ENCODE assay signal across 11 mouse cellular contexts in the genomic region with DNA sequence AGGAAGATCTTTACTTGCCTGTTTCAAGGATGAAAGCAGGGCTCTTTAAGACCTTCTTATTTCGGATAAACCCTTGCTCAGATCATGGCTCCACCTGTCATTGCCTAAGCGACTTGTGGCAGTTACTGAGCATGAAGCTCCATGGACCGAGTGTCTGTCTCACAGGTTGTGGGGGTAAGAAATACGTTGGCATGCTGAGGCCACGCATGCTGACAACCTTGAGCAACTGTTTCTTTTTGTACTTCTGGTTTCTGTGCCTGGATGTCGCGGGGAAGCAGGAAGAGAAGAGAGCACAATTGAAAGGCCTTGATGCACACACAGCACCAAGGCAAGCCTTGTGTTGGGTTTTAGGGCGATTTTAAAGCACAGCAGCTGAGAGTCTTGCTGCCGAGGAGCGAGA.
A peak's percentile ranks its signal among the peaks of the same experiment; 100 is the strongest.
DNase-seq lines count a peak whose midpoint lies in the region; ATAC-seq and TF ChIP-seq lines count a peak whose summit lies in the region.
"Had no signal": no experiment of that assay in that cellular context is flagged by ENCODE, and none has a peak within 500 bp of the region (broad histone marks: within the 10 kb centered on the region; RNA-seq: fewer than 3 reads in every experiment).

No protein-coding gene starts in this region.

- peak overlapping the region; percentile 36; the same call in 1 of the 2 replicates for H3K9ac ChIP-seq in neural tube, embryonic 15.5 days (replicated peaks)
- H3K9ac ChIP-seq in kidney, embryonic 16.5 days (replicated peaks; ENCODE audit: low read length): no peak overlapping the region
- H3K9ac ChIP-seq: liver, embryonic 12.5 days had no signal

- DNase-seq in heart, adult 11 months: peak; percentile 57
- no peak for DNase-seq in heart, postnatal 36 days
- peak; percentile 44 for DNase-seq in retina, postnatal 1 day
- no peak for DNase-seq in retina, embryonic 14.5 days (ENCODE audit: low spot score)
- no peak for DNase-seq in thymus, adult 2 months
- DNase-seq: gastrocnemius, postnatal 25 days; kidney, adult 8-10 months had no signal

- peaks cover 42% of the 10 kb centered on the region for H3K4me1 ChIP-seq in neural tube, embryonic 15.5 days
- H3K4me1 ChIP-seq in kidney, embryonic 16.5 days (ENCODE audit: insufficient read depth, low read length): no peaks in the 10 kb centered on the region
- peaks cover 6% of the 10 kb centered on the region; the same call in 1 of the 2 replicates for H3K4me1 ChIP-seq in thymus, adult 2 months (replicated peaks; ENCODE audit: control insufficient read depth, insufficient read depth, low read length)

- H3K4me2 ChIP-seq in neural tube, embryonic 15.5 days: peak overlapping the region; percentile 27
- H3K4me2 ChIP-seq in kidney, embryonic 16.5 days (replicated peaks; ENCODE audit: low read depth, low read length): no peak overlapping the region
- H3K4me2 ChIP-seq: liver, embryonic 12.5 days had no signal

- no peaks in the 10 kb centered on the region for H3K27me3 ChIP-seq in neural tube, embryonic 15.5 days (replicated peaks)
- no peaks in the 10 kb centered on the region for H3K27me3 ChIP-seq in kidney, embryonic 16.5 days (ENCODE audit: insufficient read depth, low read length)
- no peaks in the 10 kb centered on the region for H3K27me3 ChIP-seq in thymus, adult 2 months (ENCODE audit: control insufficient read depth, insufficient read depth, low read length)
- H3K27me3 ChIP-seq: liver, embryonic 12.5 days had no signal

- peak overlapping the region; percentile 80 for H3K27ac ChIP-seq in neural tube, embryonic 15.5 days (replicated peaks)
- H3K27ac ChIP-seq in kidney, embryonic 16.5 days (ENCODE audit: low read length): no peak overlapping the region
- H3K27ac ChIP-seq in thymus, adult 2 months (ENCODE audit: control insufficient read depth, insufficient read depth, low read length): no peak overlapping the region
- H3K27ac ChIP-seq: liver, embryonic 12.5 days had no signal

- H3K4me3 ChIP-seq in neural tube, embryonic 15.5 days (replicated peaks): no peak overlapping the region
- H3K4me3 ChIP-seq in kidney, embryonic 16.5 days (ENCODE audit: low read length): no peak overlapping the region
- H3K4me3 ChIP-seq in thymus, adult 2 months (ENCODE audit: control insufficient read depth, insufficient read depth, low read length): no peak overlapping the region
- H3K4me3 ChIP-seq: liver, embryonic 12.5 days had no signal

- intact Hi-C loops in heart, postnatal 36 days (cut with DNase I): no loop called here

- no peak for TF ChIP-seq POLR2A in thymus, adult 2 months (IDR thresholded peaks at IDR 0.05; ENCODE audit: control insufficient read depth, extremely low read depth, insufficient read depth, low read length, poor library complexity)

- no peaks in the 10 kb centered on the region for H3K36me3 ChIP-seq in neural tube, embryonic 15.5 days
- 0 out of 2 replicates have a peak, but pooled peaks cover 3% of the 10 kb centered on the region for H3K36me3 ChIP-seq in kidney, embryonic 16.5 days (ENCODE audit: insufficient read depth, low read length)
- no peaks in the 10 kb centered on the region for H3K36me3 ChIP-seq in thymus, adult 2 months (ENCODE audit: control insufficient read depth, insufficient read depth, low read length)
- H3K36me3 ChIP-seq: liver, embryonic 12.5 days had no signal

- ATAC-seq in megakaryocyte progenitor cell, adult 5-6 weeks (replicated peaks; ENCODE audit: poor library complexity): peak; percentile 53; the same call in 1 of the 2 replicates
- ATAC-seq in neural tube, embryonic 15.5 days (ENCODE audit: low FRiP score): peak; percentile 25; the same call in 1 of the 2 replicates
- ATAC-seq in kidney, embryonic 16.5 days (ENCODE audit: low FRiP score, low TSS enrichment): no peak
- ATAC-seq: liver, embryonic 12.5 days had no signal

- no peaks in the 10 kb centered on the region for H3K9me3 ChIP-seq in neural tube, embryonic 15.5 days (replicated peaks)
- H3K9me3 ChIP-seq in kidney, embryonic 16.5 days (ENCODE audit: low read length): peaks cover 4% of the 10 kb centered on the region
- H3K9me3 ChIP-seq: liver, embryonic 12.5 days had no signal

- WGBS in neural tube, embryonic 15.5 days: 24% methylated on average over 10 of the region's 10 CpGs
- WGBS in kidney, embryonic 16.5 days: 89% methylated on average over 10 of the region's 10 CpGs
- WGBS in thymus, adult 2 months: 78% methylated on average over 10 of the region's 10 CpGs

- no peak for TF ChIP-seq CTCF in thymus, adult 2 months (IDR thresholded peaks at IDR 0.05; ENCODE audit: borderline replicate concordance, control insufficient read depth, extremely low read depth, insufficient read depth, low read length, poor library complexity)

Comparison
In these comparisons a context has a peak if more than half of its experiments do, and no peak if none do; other contexts are left out.
1. DNase-seq: peak in heart, adult 11 months (single experiment) and retina, postnatal 1 day (single experiment); none in heart, postnatal 36 days (0 of 2), retina, embryonic 14.5 days (single experiment) and thymus, adult 2 months (single experiment).